Comparison of ENCODE assay signal across 10 mouse cellular contexts in the genomic region with DNA sequence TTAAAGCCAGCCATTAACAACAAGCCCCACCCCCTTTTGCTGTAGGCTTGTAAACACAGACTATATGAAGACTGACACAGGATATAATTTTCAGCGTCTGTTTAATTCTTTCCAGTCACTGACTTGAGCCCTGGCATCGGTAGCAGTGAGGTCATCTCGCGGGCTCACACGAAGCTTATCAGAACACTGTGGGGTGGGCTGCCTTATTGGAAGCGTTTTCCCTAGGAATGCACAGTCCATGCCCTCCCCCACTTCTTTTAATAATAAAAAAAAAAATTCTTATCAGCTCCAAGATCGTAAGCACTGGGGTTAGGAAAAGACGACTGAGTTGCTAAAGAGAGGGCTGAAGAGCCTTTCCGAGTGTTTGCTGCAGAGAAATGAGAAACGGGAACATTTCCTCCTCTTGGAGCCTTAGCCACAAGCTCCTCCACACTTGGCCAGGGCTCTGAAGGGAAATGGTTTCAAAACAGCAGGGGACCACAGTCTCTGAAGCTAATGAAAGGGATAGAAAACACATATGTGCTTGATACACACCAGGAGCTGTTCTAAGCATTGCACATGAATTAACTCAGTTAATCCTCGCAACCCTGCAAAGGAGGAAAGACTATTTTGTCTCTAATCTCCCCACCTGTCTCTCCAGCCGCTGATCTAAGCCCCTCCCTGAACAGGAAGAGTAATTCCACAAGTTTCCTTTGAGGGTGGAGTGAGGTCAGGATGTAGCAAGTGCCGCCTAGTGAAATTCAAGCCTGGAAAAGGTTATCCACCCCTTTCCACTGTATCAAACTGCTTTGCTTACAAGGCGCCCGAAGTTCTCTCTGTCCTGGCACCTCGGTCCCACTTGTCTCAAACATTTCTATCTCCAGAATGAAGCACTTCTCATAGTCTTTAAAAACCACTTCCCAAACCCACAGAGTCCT. TPM values are rescaled to one million over a fixed set of nuclear protein-coding genes. Genes with fewer than 3 reads are reported as not detected.
DNase-seq lines count a peak whose midpoint lies in the region; ATAC-seq lines count a peak whose summit lies in the region.
"Had no signal": no experiment of that assay in that cellular context is flagged by ENCODE, and none has a peak within 500 bp of the region (broad histone marks: within the 10 kb centered on the region; RNA-seq: fewer than 3 reads in every experiment).

No protein-coding gene starts in this region.

- H3K9ac ChIP-seq in hindbrain, embryonic 14.5 days = no peak overlapping the region
- peak overlapping the region; percentile 23; the same call in 1 of the 2 replicates for H3K9ac ChIP-seq in forebrain, embryonic 11.5 days (ENCODE audit: low read length)
- no peak overlapping the region for H3K9ac ChIP-seq in intestine, embryonic 15.5 days
- H3K9ac ChIP-seq in midbrain, embryonic 15.5 days = no peak overlapping the region
- H3K9ac ChIP-seq: liver, embryonic 15.5 days had no signal

- H3K4me1 ChIP-seq in hindbrain, embryonic 10.5 days (replicated peaks) = peaks cover 38% of the 10 kb centered on the region
- no peaks in the 10 kb centered on the region for H3K4me1 ChIP-seq in hindbrain, embryonic 14.5 days (replicated peaks; ENCODE audit: control insufficient read depth, insufficient read depth, low read length)
- H3K4me1 ChIP-seq in forebrain, embryonic 11.5 days (replicated peaks; ENCODE audit: control insufficient read depth, insufficient read depth, low read length) = peaks cover 12% of the 10 kb centered on the region
- H3K4me1 ChIP-seq in intestine, embryonic 15.5 days (replicated peaks) = peaks cover 12% of the 10 kb centered on the region; the same call in 1 of the 2 replicates
- peaks cover 21% of the 10 kb centered on the region for H3K4me1 ChIP-seq in midbrain, embryonic 15.5 days
- H3K4me1 ChIP-seq: liver, embryonic 15.5 days had no signal

- no peaks in the 10 kb centered on the region for H3K9me3 ChIP-seq in hindbrain, embryonic 10.5 days
- H3K9me3 ChIP-seq in hindbrain, embryonic 14.5 days (ENCODE audit: control insufficient read depth, low read length) = no peaks in the 10 kb centered on the region
- no peaks in the 10 kb centered on the region for H3K9me3 ChIP-seq in forebrain, embryonic 11.5 days (ENCODE audit: control insufficient read depth, low read length)
- H3K9me3 ChIP-seq in intestine, embryonic 15.5 days = no peaks in the 10 kb centered on the region
- no peaks in the 10 kb centered on the region for H3K9me3 ChIP-seq in midbrain, embryonic 15.5 days
- H3K9me3 ChIP-seq: liver, embryonic 15.5 days had no signal

- H3K27ac ChIP-seq in hindbrain, embryonic 10.5 days = peak overlapping the region; percentile 16
- H3K27ac ChIP-seq in hindbrain, embryonic 14.5 days = no peak overlapping the region
- H3K27ac ChIP-seq in forebrain, embryonic 11.5 days (ENCODE audit: low read depth, low read length) = no peak overlapping the region
- peak overlapping the region; percentile 4; the same call in 1 of the 2 replicates for H3K27ac ChIP-seq in intestine, embryonic 15.5 days
- H3K27ac ChIP-seq in midbrain, embryonic 15.5 days = no peak overlapping the region
- H3K27ac ChIP-seq: liver, embryonic 15.5 days had no signal

- WGBS in hindbrain, embryonic 10.5 days = 49% methylated on average over 16 of the region's 16 CpGs
- WGBS in hindbrain, embryonic 14.5 days = 44% methylated on average over 16 of the region's 16 CpGs
- WGBS in forebrain, embryonic 11.5 days = 22% methylated on average over 16 of the region's 16 CpGs
- WGBS in intestine, embryonic 15.5 days = 21% methylated on average over 16 of the region's 16 CpGs
- 21% methylated on average over 16 of the region's 16 CpGs for WGBS in midbrain, embryonic 15.5 days

- H3K27me3 ChIP-seq in hindbrain, embryonic 10.5 days (ENCODE audit: insufficient read depth, poor library complexity, severe bottlenecking) = no peaks in the 10 kb centered on the region
- H3K27me3 ChIP-seq in hindbrain, embryonic 14.5 days (ENCODE audit: control insufficient read depth, insufficient read depth, low read length) = no peaks in the 10 kb centered on the region
- H3K27me3 ChIP-seq in forebrain, embryonic 11.5 days (ENCODE audit: control insufficient read depth, insufficient read depth, low read length) = no peaks in the 10 kb centered on the region
- H3K27me3 ChIP-seq in intestine, embryonic 15.5 days (replicated peaks) = no peaks in the 10 kb centered on the region
- H3K27me3 ChIP-seq in midbrain, embryonic 15.5 days (replicated peaks) = no peaks in the 10 kb centered on the region
- H3K27me3 ChIP-seq: liver, embryonic 15.5 days had no signal

- no peak for DNase-seq in hindbrain, embryonic 10.5 days (ENCODE audit: low spot score)
- DNase-seq in hindbrain, embryonic 14.5 days (ENCODE audit: low spot score) = no peak
- no peak for DNase-seq in forebrain, embryonic 11.5 days (ENCODE audit: low spot score)
- no peak for DNase-seq in yolk sac, embryonic 10.5 days (ENCODE audit: low spot score)
- DNase-seq in adrenal gland, postnatal 36 days = no peak

- ATAC-seq in hindbrain, embryonic 14.5 days (ENCODE audit: low FRiP score) = no peak
- no peak; the same call in 1 of the 2 replicates for ATAC-seq in forebrain, embryonic 11.5 days (replicated peaks; ENCODE audit: low FRiP score)
- ATAC-seq in intestine, embryonic 15.5 days = peak; percentile 59
- 0 out of 2 replicates have a peak, but pooled peaks have one; percentile 37 for ATAC-seq in midbrain, embryonic 15.5 days (replicated peaks)
- ATAC-seq in activated CD4-positive, CD25-positive, alpha-beta regulatory T cell, adult 4 months = no peak

- no peak overlapping the region for H3K4me3 ChIP-seq in hindbrain, embryonic 10.5 days
- H3K4me3 ChIP-seq in hindbrain, embryonic 14.5 days (replicated peaks; ENCODE audit: low read length) = no peak overlapping the region
- H3K4me3 ChIP-seq in forebrain, embryonic 11.5 days (ENCODE audit: low read depth, low read length) = no peak overlapping the region
- H3K4me3 ChIP-seq in intestine, embryonic 15.5 days (replicated peaks) = no peak overlapping the region
- H3K4me3 ChIP-seq in midbrain, embryonic 15.5 days = no peak overlapping the region
- H3K4me3 ChIP-seq: liver, embryonic 15.5 days had no signal

- no peak overlapping the region for H3K4me2 ChIP-seq in hindbrain, embryonic 14.5 days (replicated peaks)
- peak overlapping the region; percentile 19; the same call in 1 of the 2 replicates for H3K4me2 ChIP-seq in forebrain, embryonic 11.5 days (ENCODE audit: low read depth, low read length, severe bottlenecking)
- H3K4me2 ChIP-seq in intestine, embryonic 15.5 days (replicated peaks) = peak overlapping the region; percentile 24
- peak overlapping the region; percentile 14; the same call in 1 of the 2 replicates for H3K4me2 ChIP-seq in midbrain, embryonic 15.5 days
- H3K4me2 ChIP-seq: liver, embryonic 15.5 days had no signal

- no peaks in the 10 kb centered on the region for H3K36me3 ChIP-seq in hindbrain, embryonic 10.5 days
- H3K36me3 ChIP-seq in hindbrain, embryonic 14.5 days (replicated peaks; ENCODE audit: control insufficient read depth, insufficient read depth) = no peaks in the 10 kb centered on the region
- H3K36me3 ChIP-seq in forebrain, embryonic 11.5 days (ENCODE audit: control insufficient read depth, insufficient read depth, low read length) = no peaks in the 10 kb centered on the region
- no peaks in the 10 kb centered on the region for H3K36me3 ChIP-seq in intestine, embryonic 15.5 days
- H3K36me3 ChIP-seq in midbrain, embryonic 15.5 days (replicated peaks) = no peaks in the 10 kb centered on the region
- H3K36me3 ChIP-seq: liver, embryonic 15.5 days had no signal

RNA-seq across cellular contexts. Expression of a gene that starts 33.4 kb away (rescaled TPM):
- polyA plus RNA-seq in hindbrain, embryonic 10.5 days (2016; fragmentation: Nextera tagmentation; extraction: Ambion mirVana) = 6.8 and 15.4 TPM in 2 replicates
- 4.2 and 5.6 TPM in 2 replicates for polyA plus RNA-seq in hindbrain, embryonic 14.5 days (2014; fragmentation: Nextera tagmentation; extraction: Ambion mirVana)
- 6.4 and 9.7 TPM in 2 replicates for polyA plus RNA-seq in forebrain, embryonic 11.5 days (2014; fragmentation: Nextera tagmentation; extraction: Ambion mirVana)
- polyA plus RNA-seq in intestine, embryonic 15.5 days (2015; fragmentation: Nextera tagmentation; extraction: Ambion mirVana) = 2.9 and 3.2 TPM in 2 replicates
- polyA plus RNA-seq in midbrain, embryonic 15.5 days (2015; fragmentation: Nextera tagmentation; extraction: Ambion mirVana) = 4.8 and 6.9 TPM in 2 replicates
- polyA plus RNA-seq in activated CD4-positive, CD25-positive, alpha-beta regulatory T cell, adult 4 months (2017; shearing (Covaris generic)) = not detected
- 10 to 100 TPM in 1 of 2 experiments, 1 to 10 TPM in 1; 5.2 to 25.9 TPM for total RNA-seq in adrenal gland, postnatal 36 days (2021)
- total RNA-seq: CH12.LX had no signal

Comparison
In these comparisons a context has a peak if more than half of its experiments do, and no peak if none do; other contexts are left out.
1. H3K27ac ChIP-seq: peak in hindbrain, embryonic 10.5 days (single experiment) and intestine, embryonic 15.5 days (single experiment); none in hindbrain, embryonic 14.5 days (single experiment), forebrain, embryonic 11.5 days (single experiment) and midbrain, embryonic 15.5 days (single experiment).
2. ATAC-seq: peak in intestine, embryonic 15.5 days (single experiment) and midbrain, embryonic 15.5 days (single experiment); none in hindbrain, embryonic 14.5 days (single experiment), forebrain, embryonic 11.5 days (single experiment) and activated CD4-positive, CD25-positive, alpha-beta regulatory T cell, adult 4 months (single experiment).